Mouse (Mus musculus) granulocyte monocyte progenitor cell, adult 5-6 weeks (primary cell): ENCODE data around the gene Rbm34. TPM values are rescaled to one million over a fixed set of nuclear protein-coding genes. Genes with fewer than 3 reads are reported as not detected.

Source experiments
- ATAC-seq: replicated peaks from 2 replicates; pipeline ENCODE4 v1.8.0; 2016; ENCODE audit warnings: mild to moderate bottlenecking, moderate TSS enrichment, inconsistent platforms; ENCODE audit not compliant: poor library complexity, severe bottlenecking
- total RNA-seq, 2 experiments: library from RNA; stranded (forward) in 1 of 2; stranded (reverse) in 1 of 2; fragments of 200-712, 200-1000 nt in 1 of 2; fragments of >200 nt in 1 of 2; fragmentation: Nextera tagmentation in 1 of 2; gene quantifications; 2 replicates each; pipeline ENCODE4 v1.2.3; 2014 to 2017

Rbm34 gene
- total RNA-seq, 2 experiments from 2014 or later = 27.7 to 41.9 TPM

- no peak for ATAC-seq
Measured at GRCm38 (mm10) chr8:126965246-126965645, 5.6 kb downstream of the Rbm34 start.

- ATAC-seq = no peak
Measured at GRCm38 (mm10) chr8:126962871-126963270, 8.0 kb downstream of the Rbm34 start.

GRCm38 (mm10) chr8:126961516-126961915 lies 9.4 kb downstream of the Rbm34 start:
- no peak for ATAC-seq

- no peak for ATAC-seq
Measured at GRCm38 (mm10) chr8:126951900-126952636, 18.8 kb downstream of the Rbm34 start.

- no peak for ATAC-seq
Measured at GRCm38 (mm10) chr8:126949527-126949926, 21.3 kb downstream of the Rbm34 start.

- no peak for ATAC-seq
Measured at GRCm38 (mm10) chr8:126946444-126946843, 24.4 kb downstream of the Rbm34 start.

GRCm38 (mm10) chr8:126945730-126946163 lies 25.1 kb downstream of the Rbm34 start, which contains the start of gene Tomm20:
Gene Tomm20 (minus strand): TSS chr8:126945844.
- ATAC-seq = peak; percentile 90

GRCm38 (mm10) chr8:126944781-126945691 lies 25.8 kb downstream of the Rbm34 start:
- ATAC-seq = peak; percentile 60

- ATAC-seq = no peak
Measured at GRCm38 (mm10) chr8:126943565-126943964, 27.3 kb downstream of the Rbm34 start.

GRCm38 (mm10) chr8:126937337-126937736 lies 33.5 kb downstream of the Rbm34 start:
- no peak for ATAC-seq

GRCm38 (mm10) chr8:126935932-126936331 lies 34.9 kb downstream of the Rbm34 start:
- ATAC-seq = no peak

GRCm38 (mm10) chr8:126935387-126935786 lies 35.5 kb downstream of the Rbm34 start:
- no peak for ATAC-seq

- no peak for ATAC-seq
Measured at GRCm38 (mm10) chr8:126932656-126933055, 38.2 kb downstream of the Rbm34 start.

- no peak for ATAC-seq
Measured at GRCm38 (mm10) chr8:126932249-126932648, 38.6 kb downstream of the Rbm34 start.

GRCm38 (mm10) chr8:126931720-126932119 lies 39.2 kb downstream of the Rbm34 start:
- ATAC-seq = no peak

GRCm38 (mm10) chr8:126929607-126930161 lies 41.2 kb downstream of the Rbm34 start:
- ATAC-seq = peak; percentile 84

- ATAC-seq = no peak
Measured at GRCm38 (mm10) chr8:126928755-126929505, 41.9 kb downstream of the Rbm34 start.

- ATAC-seq = no peak
Measured at GRCm38 (mm10) chr8:126928028-126928427, 42.8 kb downstream of the Rbm34 start.

GRCm38 (mm10) chr8:126927058-126927457 lies 43.8 kb downstream of the Rbm34 start:
- no peak for ATAC-seq

- ATAC-seq = no peak
Measured at GRCm38 (mm10) chr8:126922981-126923380, 47.9 kb downstream of the Rbm34 start.
